10 mouse cellular contexts compared by ENCODE assay signal in the genomic region with DNA sequence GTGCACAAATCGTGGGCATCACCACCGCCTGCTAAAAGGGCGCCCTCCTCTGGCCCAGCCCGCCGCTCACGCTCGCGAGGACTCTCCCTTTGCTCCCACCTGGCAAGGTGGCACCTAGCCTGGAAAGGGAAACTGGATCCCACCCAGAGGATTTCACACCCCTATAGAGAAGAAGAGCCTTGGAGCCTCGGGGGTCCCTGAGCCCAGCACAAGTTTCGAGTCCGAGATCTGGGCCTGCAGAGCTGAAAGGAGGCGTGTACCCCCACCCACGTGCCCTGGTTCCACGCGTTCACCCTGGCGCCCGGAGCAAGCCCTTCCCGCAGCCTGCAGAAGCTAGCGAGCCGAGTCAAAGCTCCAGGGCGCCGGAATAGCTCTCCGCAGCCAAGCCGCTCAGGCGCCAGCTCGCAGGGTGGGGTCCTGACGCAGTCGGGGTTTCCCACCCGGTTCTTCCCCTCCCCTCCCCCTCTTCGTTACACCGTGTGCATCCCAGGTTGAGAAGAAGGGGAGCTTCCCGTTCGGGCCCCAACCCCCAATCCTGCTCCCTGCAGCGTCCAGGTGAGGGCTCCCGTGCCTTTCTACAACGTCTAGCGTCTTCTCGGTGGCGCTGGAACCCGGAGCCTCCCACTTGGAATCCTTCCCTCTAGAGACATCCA. TPM values are rescaled to one million over a fixed set of nuclear protein-coding genes. Genes with fewer than 3 reads are reported as not detected.
DNase-seq lines count a peak whose midpoint lies in the region; ATAC-seq and TF ChIP-seq lines count a peak whose summit lies in the region.
"Had no signal": no experiment of that assay in that cellular context is flagged by ENCODE, and none has a peak within 500 bp of the region (broad histone marks: within the 10 kb centered on the region; RNA-seq: fewer than 3 reads in every experiment).

No protein-coding gene starts in this region.

- peaks cover 44% of the 10 kb centered on the region for H3K4me1 ChIP-seq in kidney, embryonic 15.5 days
- H3K4me1 ChIP-seq in ES-Bruce4 (ENCODE audit: control insufficient read depth, insufficient read depth, low read length): peaks cover 6% of the 10 kb centered on the region
- peaks cover 47% of the 10 kb centered on the region for H3K4me1 ChIP-seq in embryonic facial prominence, embryonic 10.5 days
- peaks cover 30% of the 10 kb centered on the region for H3K4me1 ChIP-seq in hindbrain, embryonic 16.5 days (ENCODE audit: control insufficient read depth, insufficient read depth, low read depth, low read length)

- DNase-seq in kidney, postnatal 25 days: no peak
- no peak for DNase-seq in embryonic facial prominence, embryonic 10.5 days (ENCODE audit: low spot score)
- DNase-seq in embryo, embryonic 10 days (ENCODE audit: low spot score): no peak
- DNase-seq in adrenal gland, adult 2 months: no peak
- no peak for DNase-seq in natural killer cell, adult 2 months (ENCODE audit: low spot score in 2 of 2)
- DNase-seq: gastrocnemius, postnatal 10 days had no signal

- H3K27ac ChIP-seq in kidney, embryonic 15.5 days: no peak overlapping the region
- no peak overlapping the region for H3K27ac ChIP-seq in ES-Bruce4 (ENCODE audit: insufficient read depth, low read length)
- no peak overlapping the region for H3K27ac ChIP-seq in embryonic facial prominence, embryonic 10.5 days (replicated peaks)
- H3K27ac ChIP-seq in hindbrain, embryonic 16.5 days (ENCODE audit: low read depth, low read length): no peak overlapping the region; the same call in 1 of the 2 replicates

- H3K4me2 ChIP-seq in kidney, embryonic 15.5 days: peak overlapping the region; percentile 40
- H3K4me2 ChIP-seq in hindbrain, embryonic 16.5 days (ENCODE audit: low read length): peak overlapping the region; percentile 80

- peak overlapping the region; percentile 12 for H3K4me3 ChIP-seq in kidney, embryonic 15.5 days (replicated peaks)
- peak overlapping the region; percentile 36 for H3K4me3 ChIP-seq in ES-Bruce4 (ENCODE audit: low read depth, low read length)
- H3K4me3 ChIP-seq in embryonic facial prominence, embryonic 10.5 days: peak overlapping the region; percentile 32
- peak overlapping the region; percentile 77 for H3K4me3 ChIP-seq in hindbrain, embryonic 16.5 days (ENCODE audit: low read length)

- H3K27me3 ChIP-seq in kidney, embryonic 15.5 days: peaks cover 93% of the 10 kb centered on the region
- H3K27me3 ChIP-seq in ES-Bruce4 (ENCODE audit: control insufficient read depth, insufficient read depth, low read length, poor library complexity, severe bottlenecking): peaks cover 3% of the 10 kb centered on the region; the same call in 1 of the 2 replicates
- peaks cover 96% of the 10 kb centered on the region for H3K27me3 ChIP-seq in embryonic facial prominence, embryonic 10.5 days (replicated peaks; ENCODE audit: low read depth, poor library complexity, severe bottlenecking)
- H3K27me3 ChIP-seq in hindbrain, embryonic 16.5 days (replicated peaks; ENCODE audit: control insufficient read depth, insufficient read depth, low read length): peaks cover 4% of the 10 kb centered on the region; the same call in 1 of the 2 replicates

- H3K9me3 ChIP-seq in kidney, embryonic 15.5 days (replicated peaks): no peaks in the 10 kb centered on the region
- no peaks in the 10 kb centered on the region for H3K9me3 ChIP-seq in ES-Bruce4 (replicated peaks; ENCODE audit: control insufficient read depth, insufficient read depth, low read length, poor library complexity, severe bottlenecking)
- no peaks in the 10 kb centered on the region for H3K9me3 ChIP-seq in embryonic facial prominence, embryonic 10.5 days
- H3K9me3 ChIP-seq in hindbrain, embryonic 16.5 days (ENCODE audit: control insufficient read depth, low read length): no peaks in the 10 kb centered on the region

- peak; percentile 34 for TF ChIP-seq CTCF in ES-Bruce4 (IDR thresholded peaks at IDR 0.05; ENCODE audit: low read depth, low read length)

- no peaks in the 10 kb centered on the region for H3K36me3 ChIP-seq in kidney, embryonic 15.5 days
- H3K36me3 ChIP-seq in ES-Bruce4 (ENCODE audit: control insufficient read depth, insufficient read depth, low read length, poor library complexity, severe bottlenecking): no peaks in the 10 kb centered on the region
- no peaks in the 10 kb centered on the region for H3K36me3 ChIP-seq in embryonic facial prominence, embryonic 10.5 days (replicated peaks)
- H3K36me3 ChIP-seq in hindbrain, embryonic 16.5 days (ENCODE audit: control insufficient read depth, insufficient read depth, low read length): no peaks in the 10 kb centered on the region

- TF ChIP-seq POLR2A in ES-Bruce4 (IDR thresholded peaks at IDR 0.05; ENCODE audit: insufficient read depth, low read length): no peak

- ATAC-seq in kidney, embryonic 15.5 days (replicated peaks; ENCODE audit: low FRiP score): no peak
- ATAC-seq in hindbrain, embryonic 16.5 days: no peak

- TF ChIP-seq EP300 in ES-Bruce4 (IDR thresholded peaks at IDR 0.05; ENCODE audit: insufficient read depth, low read depth, low read length): no peak

- whole genome bisulfite sequencing in kidney, embryonic 15.5 days: 3% methylated on average over 40 of the region's 40 CpGs
- 2% methylated on average over 40 of the region's 40 CpGs for WGBS in embryonic facial prominence, embryonic 10.5 days
- WGBS in hindbrain, embryonic 16.5 days: 1% methylated on average over 38 of the region's 40 CpGs

- H3K9ac ChIP-seq in kidney, embryonic 15.5 days: no peak overlapping the region
- H3K9ac ChIP-seq in ES-Bruce4 (ENCODE audit: low read depth, poor library complexity, severe bottlenecking): peak overlapping the region; percentile 23; the same call in 1 of the 2 replicates
- peak overlapping the region; percentile 53 for H3K9ac ChIP-seq in hindbrain, embryonic 16.5 days (ENCODE audit: low read depth, low read length)

RNA-seq across cellular contexts. Expression of gene Igsf21, which starts 2.3 kb away (rescaled TPM):
- polyA plus RNA-seq in kidney, embryonic 15.5 days (2015; fragmentation: Nextera tagmentation; extraction: Ambion mirVana): 1.2 and 1.4 TPM in 2 replicates
- polyA plus RNA-seq in ES-Bruce4 (2011; ENCODE audit: insufficient read depth, insufficient read length, low read depth, missing spikeins): 0.40 and 0.79 TPM in 2 replicates
- polyA plus RNA-seq in embryonic facial prominence, embryonic 10.5 days (2016; fragmentation: Nextera tagmentation; extraction: Ambion mirVana): 2.0 and 2.2 TPM in 2 replicates
- 102 and 109 TPM in 2 replicates for polyA plus RNA-seq in hindbrain, embryonic 16.5 days (2015; fragmentation: Nextera tagmentation; extraction: Ambion mirVana)
- total RNA-seq in adrenal gland, adult 2 months (2021): 1 to 10 TPM; 4.5 to 6.9 TPM
- polyA plus RNA-seq in adrenal gland, adult 2 months (2012; rRNA removed): 1.3 and 2.3 TPM in 2 replicates
- total RNA-seq: hematopoietic stem cell, adult 5-6 weeks had no signal

Comparison
In these comparisons a context has a peak if more than half of its experiments do, and no peak if none do; other contexts are left out.
1. H3K4me3 ChIP-seq: peak in every context shown above with its lines; median percentile 77 in hindbrain, embryonic 16.5 days; 36 in ES-Bruce4; 32 in embryonic facial prominence, embryonic 10.5 days; 12 in kidney, embryonic 15.5 days.
2. RNA of gene Igsf21, which starts 2.3 kb away (polyA plus RNA-seq): 102 to 109 TPM in hindbrain, embryonic 16.5 days; 2.0 to 2.2 TPM in embryonic facial prominence, embryonic 10.5 days, 1.2 to 1.4 TPM in kidney, embryonic 15.5 days, 1.3 to 2.3 TPM in adrenal gland, adult 2 months and 0.40 to 0.79 TPM in ES-Bruce4; every median in the first group is over 10 times any median in the second.